Mouse (Mus musculus): Measurements from ENCODE around the gene Ostm1. TPM values are rescaled to one million over a fixed set of nuclear protein-coding genes. Genes with fewer than 3 reads are reported as not detected.

The Ostm1 gene
- polyA plus RNA-seq, 1 experiment from 2014 or later = 24.8 TPM

DNA sequence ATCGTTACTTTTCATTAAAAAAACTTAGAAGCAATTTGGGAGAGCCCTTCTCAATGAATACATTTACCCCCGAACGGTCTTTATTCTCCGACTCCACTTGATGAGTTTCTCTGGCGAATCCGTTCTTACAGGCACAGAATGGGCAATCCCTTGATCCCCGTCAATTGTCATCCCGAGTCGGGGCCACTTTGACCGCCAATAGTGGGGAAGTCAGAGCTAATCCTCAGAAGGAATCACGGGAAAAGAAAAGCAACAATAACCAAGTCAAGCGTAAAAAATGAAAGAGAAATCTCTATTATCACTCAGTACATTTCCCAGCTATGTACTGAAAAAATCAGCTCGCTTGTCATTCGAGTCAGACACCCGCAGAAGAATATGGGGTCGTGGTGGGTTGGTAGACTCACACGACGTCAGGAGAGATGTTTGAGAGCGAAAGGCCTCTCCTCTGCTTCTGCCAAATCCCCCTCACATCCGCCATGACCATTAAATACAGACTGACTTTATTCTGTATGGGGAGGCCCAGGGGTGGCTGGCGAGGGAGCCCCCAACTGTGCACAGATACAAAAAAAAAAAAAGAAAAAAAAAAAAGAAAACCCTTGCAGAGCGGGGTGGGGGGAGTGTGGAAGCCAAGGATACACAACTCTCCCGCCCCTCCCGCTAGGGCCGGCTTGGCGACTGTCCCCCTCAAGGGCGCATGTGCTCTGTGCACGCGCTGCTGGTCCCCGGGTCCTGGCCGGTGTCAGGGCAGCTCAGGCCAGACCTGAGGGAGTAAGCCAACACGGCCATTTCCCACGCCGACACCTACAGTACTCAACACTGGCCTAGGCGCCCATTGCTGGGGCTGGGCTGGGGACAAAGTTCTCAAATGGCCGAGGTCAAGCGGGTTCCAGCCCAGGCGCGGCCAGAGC is 49.1 kb downstream of the Ostm1 start:
- DNase-seq (ENCODE audit: low spot score) = peak; percentile 47
- peak overlapping the region; percentile 74 for H3K4me2 ChIP-seq
- no peak for ATAC-seq (replicated peaks; ENCODE audit: low FRiP score)
- no peak overlapping the region for H3K9ac ChIP-seq (ENCODE audit: low read depth, low read length)
- H3K36me3 ChIP-seq (ENCODE audit: control insufficient read depth, insufficient read depth, low read length) = no peaks in the 10 kb centered on the region
- H3K27ac ChIP-seq (ENCODE audit: low read depth, low read length) = no peak overlapping the region
- H3K4me3 ChIP-seq (ENCODE audit: low read depth, low read length) = peak overlapping the region; percentile 43
- WGBS = 1% methylated on average over 39 of the region's 39 CpGs
- no peaks in the 10 kb centered on the region for H3K9me3 ChIP-seq (ENCODE audit: control insufficient read depth, low read length)
- H3K4me1 ChIP-seq (replicated peaks; ENCODE audit: control insufficient read depth, insufficient read depth, low read length) = peaks cover 9% of the 10 kb centered on the region; the same call in 1 of the 2 replicates
- H3K27me3 ChIP-seq (replicated peaks; ENCODE audit: control insufficient read depth, insufficient read depth, low read length) = peaks cover 99% of the 10 kb centered on the region

DNA sequence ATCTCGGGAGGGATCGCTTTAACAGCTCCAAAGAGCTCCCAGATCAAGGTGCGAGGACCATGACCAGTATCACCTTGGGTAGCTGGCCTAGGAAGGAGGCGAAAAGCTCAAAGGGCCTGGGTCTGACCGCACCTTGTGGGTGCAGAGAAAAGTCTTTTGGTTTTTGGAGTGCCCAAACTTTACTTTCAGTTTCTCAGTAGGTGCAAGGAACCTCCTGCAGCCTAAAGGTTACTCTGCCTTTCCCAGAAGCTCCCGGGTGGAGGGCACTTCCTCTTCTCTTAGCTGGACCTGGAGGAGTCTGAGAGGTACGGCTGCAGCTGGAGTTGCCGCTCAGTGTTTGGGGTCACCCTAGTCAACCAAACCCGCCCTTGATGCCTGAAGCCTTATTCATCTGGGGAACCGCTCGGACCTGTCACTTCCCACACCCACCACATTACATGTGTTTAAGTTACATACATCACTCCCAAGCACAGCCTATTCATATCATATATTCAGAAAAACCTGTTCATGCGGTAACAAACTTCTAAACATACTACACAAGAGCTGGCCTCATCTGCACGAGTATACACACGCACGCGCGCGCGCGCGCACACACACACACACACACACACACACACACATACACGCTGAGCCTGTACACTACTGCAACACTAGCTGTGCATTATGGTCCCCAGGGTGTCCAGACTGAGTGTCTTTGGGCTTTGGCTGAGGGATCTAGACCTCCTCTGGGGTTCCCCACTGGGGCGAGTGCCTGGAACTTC is 49.9 kb downstream of the Ostm1 start:
- H3K4me1 ChIP-seq (replicated peaks; ENCODE audit: control insufficient read depth, insufficient read depth, low read length) = peaks cover 9% of the 10 kb centered on the region; the same call in 1 of the 2 replicates
- H3K36me3 ChIP-seq (ENCODE audit: control insufficient read depth, insufficient read depth, low read length) = no peaks in the 10 kb centered on the region
- H3K27ac ChIP-seq (ENCODE audit: low read depth, low read length) = no peak overlapping the region
- H3K9me3 ChIP-seq (ENCODE audit: control insufficient read depth, low read length) = no peaks in the 10 kb centered on the region
- peak overlapping the region; percentile 74 for H3K4me2 ChIP-seq
- H3K4me3 ChIP-seq (ENCODE audit: low read depth, low read length) = peak overlapping the region; percentile 43
- WGBS = 7% methylated on average over 23 of the region's 23 CpGs
- no peak for ATAC-seq (replicated peaks; ENCODE audit: low FRiP score)
- no peak overlapping the region for H3K9ac ChIP-seq (ENCODE audit: low read depth, low read length)
- H3K27me3 ChIP-seq (replicated peaks; ENCODE audit: control insufficient read depth, insufficient read depth, low read length) = peaks cover 91% of the 10 kb centered on the region
- peak; percentile 47 for DNase-seq (ENCODE audit: low spot score)

DNA sequence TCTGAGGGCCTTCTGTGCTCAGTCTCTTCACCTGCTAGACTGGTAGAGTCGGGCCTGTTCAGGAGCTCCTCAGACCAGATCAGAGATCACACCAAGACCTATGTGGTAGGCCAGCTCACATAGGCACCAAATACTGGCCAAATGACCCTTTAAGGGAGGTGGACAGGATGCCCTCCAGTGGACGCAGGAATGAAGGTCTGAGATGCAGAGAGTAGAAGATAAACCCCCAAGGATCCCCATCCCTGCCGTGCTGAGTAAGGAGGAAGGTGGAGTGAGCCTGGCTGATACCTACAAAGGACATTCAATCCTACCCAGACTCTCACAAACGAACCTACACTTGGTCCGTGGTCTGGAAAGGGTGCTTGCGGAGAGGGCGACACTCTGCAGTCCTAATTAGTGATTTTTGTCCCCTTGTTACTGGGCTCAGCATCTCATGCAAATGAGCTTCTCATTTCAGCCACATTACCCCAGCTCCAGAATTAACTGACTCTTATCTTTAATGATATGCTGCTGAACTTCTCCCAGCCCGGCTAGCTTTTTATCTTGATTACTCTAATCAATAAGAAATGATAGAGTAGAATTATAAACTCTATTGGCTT is 50.6 kb downstream of the Ostm1 start:
- H3K4me3 ChIP-seq (ENCODE audit: low read depth, low read length) = peak overlapping the region; percentile 43; the same call in 1 of the 2 replicates
- no peak for ATAC-seq (replicated peaks; ENCODE audit: low FRiP score)

DNA sequence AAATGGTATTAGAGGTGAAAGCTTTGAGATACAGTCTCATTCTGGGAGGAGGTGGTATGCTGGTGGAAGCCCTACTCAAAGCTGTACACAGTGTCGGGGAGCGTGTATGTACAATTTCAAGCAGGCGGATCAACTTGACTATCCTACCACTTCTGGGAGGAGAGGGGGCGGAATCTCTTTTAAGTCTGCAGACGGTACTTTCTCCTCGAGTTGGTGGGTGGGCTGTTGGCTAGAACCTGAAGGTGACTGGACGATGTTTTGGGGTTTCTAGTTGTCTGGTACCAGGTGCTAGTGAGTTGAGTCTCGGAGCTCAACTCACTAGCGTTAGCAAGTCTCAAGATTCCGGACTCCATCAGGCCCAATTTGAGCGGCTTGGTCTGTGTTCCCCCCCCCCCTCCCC is 51.4 kb downstream of the Ostm1 start:
- no peak overlapping the region for H3K4me3 ChIP-seq (ENCODE audit: low read depth, low read length)

More for the DNA sequence above, 50.6 kb downstream of the Ostm1 start:
- Histone ChIP-seq H3K36me3 (ENCODE audit: control insufficient read depth, insufficient read depth, low read length) (no peaks in the 10 kb centered on the region), H3K4me2 (peak overlapping the region; percentile 74), H3K9ac (ENCODE audit: low read depth, low read length) (no peak overlapping the region), H3K27ac (ENCODE audit: low read depth, low read length) (no peak overlapping the region), H3K4me1 (replicated peaks; ENCODE audit: control insufficient read depth, insufficient read depth, low read length) (peaks cover 9% of the 10 kb centered on the region; the same call in 1 of the 2 replicates), H3K27me3 (replicated peaks; ENCODE audit: control insufficient read depth, insufficient read depth, low read length) (peaks cover 84% of the 10 kb centered on the region), H3K9me3 (ENCODE audit: control insufficient read depth, low read length) (no peaks in the 10 kb centered on the region)
- WGBS = 3% methylated on average over 8 of the region's 8 CpGs
- DNase-seq (ENCODE audit: low spot score) = no peak

DNA sequence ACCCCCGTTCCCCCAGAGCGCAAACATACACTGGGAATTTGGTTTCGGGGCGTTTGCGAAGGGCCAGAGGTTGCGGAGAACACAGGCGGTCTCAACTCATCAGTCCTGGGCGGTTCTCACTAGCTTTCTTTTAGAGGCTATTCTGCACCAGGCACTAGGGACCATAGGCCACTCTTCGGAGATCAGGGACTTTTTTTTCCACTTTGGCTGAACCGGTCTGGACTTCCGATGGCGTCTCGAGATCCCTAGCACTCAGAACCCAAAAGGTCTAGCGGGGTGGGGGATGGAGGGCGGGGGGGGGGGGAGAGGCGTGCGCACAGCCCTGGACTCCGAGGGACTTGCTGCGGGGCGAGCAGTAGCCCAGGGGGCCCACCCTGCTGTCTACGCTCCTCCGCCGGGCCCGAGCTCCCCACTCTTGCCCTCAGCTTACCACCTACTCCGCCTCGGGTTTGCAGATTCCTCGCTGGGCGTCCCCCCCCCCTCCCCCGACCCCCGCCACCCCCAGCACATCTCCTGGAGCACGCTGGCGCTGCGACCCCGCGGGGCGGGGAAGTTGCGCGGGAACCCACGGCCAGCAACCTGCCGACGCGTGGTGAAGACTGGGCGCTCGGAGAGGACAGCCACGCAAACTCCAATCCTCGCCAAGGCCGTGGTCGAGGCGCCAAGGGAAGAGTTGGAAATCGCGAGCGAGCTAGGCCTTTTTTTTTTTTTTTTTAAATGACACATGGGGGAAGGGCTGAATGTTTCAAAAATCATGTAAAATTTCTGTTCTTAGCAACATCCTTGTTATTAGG is 52.1 kb downstream of the Ostm1 start:
- H3K27me3 ChIP-seq (replicated peaks; ENCODE audit: control insufficient read depth, insufficient read depth, low read length) = peaks cover 69% of the 10 kb centered on the region
- H3K9ac ChIP-seq (ENCODE audit: low read depth, low read length) = no peak overlapping the region
- peak overlapping the region; percentile 31 for H3K4me3 ChIP-seq (ENCODE audit: low read depth, low read length)
- H3K4me2 ChIP-seq = peak overlapping the region; percentile 46
- no peak for DNase-seq (ENCODE audit: low spot score)
- H3K27ac ChIP-seq (ENCODE audit: low read depth, low read length) = no peak overlapping the region
- H3K36me3 ChIP-seq (ENCODE audit: control insufficient read depth, insufficient read depth, low read length) = no peaks in the 10 kb centered on the region
- ATAC-seq (replicated peaks; ENCODE audit: low FRiP score) = no peak
- H3K9me3 ChIP-seq (ENCODE audit: control insufficient read depth, low read length) = no peaks in the 10 kb centered on the region
- H3K4me1 ChIP-seq (replicated peaks; ENCODE audit: control insufficient read depth, insufficient read depth, low read length) = peaks cover 9% of the 10 kb centered on the region; the same call in 1 of the 2 replicates
- WGBS = 2% methylated on average over 47 of the region's 52 CpGs

More for the DNA sequence above, 51.4 kb downstream of the Ostm1 start:
- no peak overlapping the region for H3K9ac ChIP-seq (ENCODE audit: low read depth, low read length)
- no peak for DNase-seq (ENCODE audit: low spot score)
- no peak for ATAC-seq (replicated peaks; ENCODE audit: low FRiP score)
- H3K9me3 ChIP-seq (ENCODE audit: control insufficient read depth, low read length) = no peaks in the 10 kb centered on the region
- peaks cover 76% of the 10 kb centered on the region for H3K27me3 ChIP-seq (replicated peaks; ENCODE audit: control insufficient read depth, insufficient read depth, low read length)
- H3K36me3 ChIP-seq (ENCODE audit: control insufficient read depth, insufficient read depth, low read length) = no peaks in the 10 kb centered on the region
- WGBS = 5% methylated on average over 11 of the region's 11 CpGs
- peaks cover 9% of the 10 kb centered on the region; the same call in 1 of the 2 replicates for H3K4me1 ChIP-seq (replicated peaks; ENCODE audit: control insufficient read depth, insufficient read depth, low read length)
- H3K4me2 ChIP-seq = no peak overlapping the region
- no peak overlapping the region for H3K27ac ChIP-seq (ENCODE audit: low read depth, low read length)

GRCm38 (mm10) chr10:42636360-42637182 is 52.9 kb downstream of the Ostm1 start:
- ATAC-seq (replicated peaks; ENCODE audit: low FRiP score) (no peak), DNase-seq (ENCODE audit: low spot score) (no peak)
- Histone ChIP-seq H3K27ac (ENCODE audit: low read depth, low read length) (no peak overlapping the region), H3K36me3 (ENCODE audit: control insufficient read depth, insufficient read depth, low read length) (no peaks in the 10 kb centered on the region), H3K27me3 (replicated peaks; ENCODE audit: control insufficient read depth, insufficient read depth, low read length) (peaks cover 61% of the 10 kb centered on the region), H3K9ac (ENCODE audit: low read depth, low read length) (no peak overlapping the region), H3K4me2 (peak overlapping the region; percentile 55), H3K4me1 (replicated peaks; ENCODE audit: control insufficient read depth, insufficient read depth, low read length) (peaks cover 9% of the 10 kb centered on the region; the same call in 1 of the 2 replicates), H3K4me3 (ENCODE audit: low read depth, low read length) (peak overlapping the region; percentile 24), H3K9me3 (ENCODE audit: control insufficient read depth, low read length) (no peaks in the 10 kb centered on the region)
- WGBS = 3% methylated on average over 27 of the region's 27 CpGs

GRCm38 (mm10) chr10:42637183-42637788 is 53.7 kb downstream of the Ostm1 start:
- DNase-seq (ENCODE audit: low spot score) = peak; percentile 70
- Histone ChIP-seq H3K36me3 (ENCODE audit: control insufficient read depth, insufficient read depth, low read length) (no peaks in the 10 kb centered on the region), H3K4me1 (replicated peaks; ENCODE audit: control insufficient read depth, insufficient read depth, low read length) (peaks cover 9% of the 10 kb centered on the region; the same call in 1 of the 2 replicates), H3K9me3 (ENCODE audit: control insufficient read depth, low read length) (no peaks in the 10 kb centered on the region), H3K9ac (ENCODE audit: low read depth, low read length) (no peak overlapping the region), H3K4me3 (ENCODE audit: low read depth, low read length) (peak overlapping the region; percentile 24), H3K27me3 (replicated peaks; ENCODE audit: control insufficient read depth, insufficient read depth, low read length) (peaks cover 54% of the 10 kb centered on the region), H3K27ac (ENCODE audit: low read depth, low read length) (no peak overlapping the region), H3K4me2 (peak overlapping the region; percentile 55)
- ATAC-seq (replicated peaks; ENCODE audit: low FRiP score) = no peak
- 4% methylated on average over 18 of the region's 18 CpGs for WGBS
